Mouse (Mus musculus) stomach, postnatal 0 days (tissue): ENCODE measurements at regions not wholly inside any gene's neighbourhood (a gene's known extent, or its start where the extent isn't known, plus 50 kb on each side); places are given as distances from the start of the nearest gene placed in this dataset.

Source experiments
- CTCF ChIP-seq: IDR thresholded peaks from 2 replicates; pipeline ENCODE4 v1.5.1; 2016; ENCODE audit warnings: antibody characterized with exemption, low read depth, mild to moderate bottlenecking, moderate library complexity
- EP300 ChIP-seq: optimal IDR thresholded peaks from 2 replicates; pipeline ENCODE3; 2016; ENCODE audit warnings: antibody characterized with exemption

GRCm38 (mm10) chr2:160046881-160047543, 286.9 kb downstream of the Gm826 start:
- no peak for TF ChIP-seq CTCF
- TF ChIP-seq EP300, result no peak
